Mouse (Mus musculus) spleen, adult 2 months (tissue): ENCODE measurements around the gene Ppp3r1.

ENCODE experiments used
- CTCF ChIP-seq: fragments of 200-500 bp; IDR thresholded peaks from 2 replicates; pipeline ENCODE4 v1.5.1; 2011; ENCODE audit warnings: mild to moderate bottlenecking, inconsistent platforms; ENCODE audit not compliant: insufficient read depth, insufficient read length, insufficient replicate concordance; ENCODE audit errors: extremely low read depth
- POLR2A ChIP-seq: fragments of 200-500 bp; IDR thresholded peaks from 2 replicates; pipeline ENCODE4 v1.6.1; 2011; ENCODE audit warnings: low read depth, low read length, inconsistent platforms

- TF ChIP-seq CTCF = no peak
- TF ChIP-seq POLR2A = no peak
These were observed 62.1 kb downstream of the Ppp3r1 start for GRCm38 (mm10) chr11:17221126-17221525.
